Mouse (Mus musculus) erythroblast, embryonic 14.5 days (primary cell): Measurements from ENCODE around the gene Ccdc148.

Experiments
- GATA1 ChIP-seq: IDR thresholded peaks from 2 replicates; pipeline ENCODE4 v1.6.1; 2012; ENCODE audit warnings: low read length, inconsistent platforms, mixed read lengths
- TAL1 ChIP-seq: IDR thresholded peaks from 3 replicates; pipeline ENCODE4 v1.6.1; 2012; ENCODE audit warnings: low read length, inconsistent platforms, mixed read lengths

DNA sequence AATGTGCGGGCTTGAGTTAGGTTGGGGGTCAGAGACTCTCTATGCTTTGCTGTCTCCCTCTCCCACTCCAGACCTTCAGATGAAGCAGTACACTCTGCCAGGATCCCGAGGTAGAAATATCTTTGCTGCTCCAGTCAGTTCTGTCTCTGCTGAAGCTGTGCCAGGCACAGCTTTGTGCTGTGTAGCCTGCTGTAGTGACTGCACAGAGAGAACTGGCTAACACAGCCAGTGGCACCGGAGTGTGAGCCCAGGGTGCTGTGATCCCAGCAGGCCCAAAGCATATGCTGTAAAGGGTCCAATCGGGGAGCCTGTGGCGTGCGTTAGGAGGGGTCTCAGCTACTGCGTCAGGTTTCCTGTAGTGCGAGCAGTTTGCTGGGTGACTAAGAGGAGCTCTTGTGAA, 27.8 kb upstream of the Ccdc148 start:
- TF ChIP-seq TAL1 = no peak
- TF ChIP-seq GATA1 = no peak
